Mouse (Mus musculus) limb, embryonic 11.5 days (tissue): Measurements from ENCODE around the gene Tpsab1. TPM values are rescaled to one million over a fixed set of nuclear protein-coding genes. Genes with fewer than 3 reads are reported as not detected.
A peak's percentile ranks its signal among the peaks of the same experiment; 100 is the strongest.

ENCODE experiments used
- ATAC-seq: fragments of 200-750 bp; cut with Nextera tagmentation; 2 replicates; pipeline ENCODE4 v1.8.0; 2017; ENCODE audit warnings: low read depth; ENCODE audit not compliant: insufficient number of reproducible peaks, low FRiP score, low TSS enrichment
- DNase-seq: peaks from one replicate; pipeline ENCODE4 v3.0.0-alpha.2; 2015; ENCODE audit warnings: low spot score
- H3K27ac ChIP-seq: fragments of 300-500 bp; sonication (generic); replicated peaks from 2 replicates; pipeline ENCODE4 v1.5.1; 2014; ENCODE audit warnings: low read depth, mild to moderate bottlenecking, low read length
- H3K27me3 ChIP-seq: fragments of 300-500 bp; sonication (generic); 2 replicates; pipeline ENCODE4 v1.6.1; 2014; ENCODE audit warnings: mild to moderate bottlenecking, low read length, mixed read lengths; ENCODE audit not compliant: control insufficient read depth, insufficient read depth
- H3K36me3 ChIP-seq: fragments of 300-500 bp; sonication (generic); 2 replicates; pipeline ENCODE4 v1.6.1; 2014; ENCODE audit warnings: mild to moderate bottlenecking, low read length, moderate library complexity, mixed read lengths; ENCODE audit not compliant: control insufficient read depth, insufficient read depth
- H3K4me1 ChIP-seq: fragments of 300-500 bp; sonication (generic); 2 replicates; pipeline ENCODE4 v1.6.1; 2014; ENCODE audit warnings: low read length, mixed read lengths; ENCODE audit not compliant: control insufficient read depth, insufficient read depth
- H3K4me2 ChIP-seq: fragments of 300-500 bp; sonication (generic); 2 replicates; pipeline ENCODE4 v1.6.1; 2014; ENCODE audit warnings: low read depth, mild to moderate bottlenecking, moderate library complexity; ENCODE audit not compliant: severe bottlenecking
- H3K4me3 ChIP-seq: fragments of 300-500 bp; sonication (generic); 2 replicates; pipeline ENCODE4 v1.5.1; 2014; ENCODE audit warnings: low read depth, low read length
- H3K9ac ChIP-seq: fragments of 300-500 bp; sonication (generic); 2 replicates; pipeline ENCODE4 v1.6.1; 2014; ENCODE audit warnings: mild to moderate bottlenecking, low read length
- H3K9me3 ChIP-seq: fragments of 300-500 bp; sonication (generic); 2 replicates; pipeline ENCODE4 v1.6.1; 2016; ENCODE audit warnings: low read length; ENCODE audit not compliant: control insufficient read depth
- WGBS: fragments of 180-500 bp; shearing (Covaris S2); extraction: QIAGEN DNeasy Blood & Tissue Kit; methylation state at CpG from one replicate; pipeline ENCODE4 v1.1.7; 2014; 5-methylcytosine and 5-hydroxymethylcytosine counted together
- polyA plus RNA-seq: library from polyadenylated mRNA; unstranded; fragments of >200 nt; fragmentation: Nextera tagmentation; extraction: Ambion mirVana; gene quantifications from 2 replicates; pipeline ENCODE4 v1.2.1, GENCODE M21; 2014

Gene Tpsab1
- polyA plus RNA-seq, 1 experiment from 2014 or later: not detected

DNA sequence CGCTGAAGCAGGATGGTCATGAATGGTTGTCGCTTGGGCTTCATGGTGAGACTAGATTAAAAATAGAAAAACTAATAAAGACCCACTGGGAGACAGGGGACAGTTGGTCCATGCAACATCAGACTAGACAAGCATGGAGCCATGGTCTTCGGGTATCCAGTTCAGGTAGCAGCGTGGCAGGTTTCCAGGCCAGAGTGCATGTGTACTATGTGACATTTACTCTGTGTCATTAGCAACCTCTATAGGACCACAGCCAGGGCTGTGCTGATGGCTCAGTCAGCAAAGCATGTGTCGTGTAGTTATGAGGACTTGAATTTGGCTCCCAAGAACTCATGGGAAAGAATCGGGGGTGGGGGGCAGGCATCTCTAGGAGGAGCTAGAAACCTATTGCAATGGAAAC, 5.4 kb downstream of the Tpsab1 start:
- Histone ChIP-seq H3K4me2 (no peak overlapping the region), H3K27ac (no peak overlapping the region), H3K9ac (no peak overlapping the region), H3K4me1 (no peaks in the 10 kb centered on the region), H3K36me3 (no peaks in the 10 kb centered on the region), H3K4me3 (no peak overlapping the region), H3K9me3 (no peaks in the 10 kb centered on the region), H3K27me3 (no peaks in the 10 kb centered on the region)
- WGBS: 87% methylated on average over 6 of the region's 6 CpGs
- no peak for ATAC-seq
- DNase-seq: no peak

DNA sequence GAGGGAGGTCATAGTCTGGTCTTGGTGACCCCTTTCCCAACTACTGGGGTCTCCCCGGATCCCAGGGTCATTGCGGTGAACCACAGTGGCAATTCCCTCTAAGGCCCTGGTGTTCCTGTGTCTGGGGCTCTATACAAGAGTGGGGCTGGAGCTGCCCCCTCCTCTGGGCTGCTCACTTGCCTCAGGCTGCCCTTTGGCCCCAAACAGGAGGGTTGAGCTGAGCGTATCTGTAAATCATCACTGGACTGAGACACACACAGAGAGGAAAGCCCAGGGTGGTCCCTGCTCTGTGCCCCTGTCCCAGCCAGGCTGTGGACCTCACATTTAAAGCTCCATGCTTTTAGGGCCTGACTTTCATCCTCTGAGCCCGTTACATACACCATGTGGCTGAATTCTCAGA, 7.1 kb downstream of the Tpsab1 start:
- ATAC-seq (no peak), DNase-seq (no peak)
- WGBS: 70% methylated on average over 4 of the region's 4 CpGs
- no peaks in the 10 kb centered on the region for H3K36me3 ChIP-seq
- H3K27me3 ChIP-seq: no peaks in the 10 kb centered on the region
- H3K4me1 ChIP-seq: no peaks in the 10 kb centered on the region
- H3K9me3 ChIP-seq: no peaks in the 10 kb centered on the region
- H3K9ac ChIP-seq: no peak overlapping the region
- no peak overlapping the region for H3K4me3 ChIP-seq
- H3K4me2 ChIP-seq: no peak overlapping the region
- H3K27ac ChIP-seq: no peak overlapping the region

DNA sequence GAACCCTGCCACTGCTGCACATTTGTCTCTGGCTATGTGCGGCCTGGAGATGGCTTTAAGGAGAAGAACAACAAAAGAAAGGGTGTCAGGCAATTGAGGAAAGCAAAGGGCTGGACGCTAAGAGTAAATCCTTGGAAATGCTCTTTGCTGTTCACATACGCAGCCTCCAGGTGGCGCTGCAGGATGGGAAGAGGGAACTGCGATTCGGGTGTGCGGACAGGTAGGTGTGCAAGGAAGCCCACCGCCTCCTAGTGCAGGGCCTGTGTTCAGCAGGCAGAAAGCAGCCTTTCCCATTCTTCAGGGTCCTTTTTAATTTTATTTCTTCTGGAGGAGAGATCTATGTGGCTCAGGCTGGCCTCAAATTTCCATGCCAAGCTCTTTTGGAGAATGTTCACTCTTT, 11.4 kb downstream of the Tpsab1 start:
- 3% methylated on average over 8 of the region's 8 CpGs for WGBS

DNA sequence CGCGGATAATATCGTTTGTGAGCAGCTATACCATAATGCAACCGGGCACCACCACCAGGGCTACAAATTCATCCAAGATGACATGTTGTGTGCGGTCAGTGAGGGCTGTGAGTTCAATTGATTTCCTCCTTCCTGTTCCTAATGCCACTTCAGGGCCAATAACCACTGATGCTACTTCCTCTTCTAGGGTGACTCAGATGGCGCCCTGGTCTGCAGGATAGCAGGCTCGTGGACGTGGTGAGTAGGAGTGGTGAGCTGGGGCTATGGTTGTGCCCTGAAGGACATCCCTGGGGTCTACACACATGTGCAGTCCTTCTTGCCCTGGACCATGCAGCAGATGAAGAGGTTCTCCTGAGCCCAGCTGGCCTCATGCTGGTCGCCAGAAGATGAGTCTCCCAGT, 13.0 kb downstream of the Tpsab1 start:
- H3K4me1 ChIP-seq: no peaks in the 10 kb centered on the region
- no peaks in the 10 kb centered on the region for H3K36me3 ChIP-seq
- ATAC-seq: no peak
- no peaks in the 10 kb centered on the region for H3K27me3 ChIP-seq
- H3K4me2 ChIP-seq: no peak overlapping the region
- no peak overlapping the region for H3K9ac ChIP-seq
- DNase-seq: no peak
- no peaks in the 10 kb centered on the region for H3K9me3 ChIP-seq
- H3K27ac ChIP-seq: no peak overlapping the region
- no peak overlapping the region for H3K4me3 ChIP-seq
- WGBS: 71% methylated on average over 9 of the region's 9 CpGs

More for the DNA sequence above, 11.4 kb downstream of the Tpsab1 start:
- Histone ChIP-seq H3K27me3 (no peaks in the 10 kb centered on the region), H3K36me3 (no peaks in the 10 kb centered on the region), H3K4me3 (no peak overlapping the region), H3K4me1 (no peaks in the 10 kb centered on the region), H3K4me2 (no peak overlapping the region), H3K9ac (no peak overlapping the region), H3K27ac (no peak overlapping the region), H3K9me3 (no peaks in the 10 kb centered on the region)
- ATAC-seq (no peak), DNase-seq (peak; percentile 91)

DNA sequence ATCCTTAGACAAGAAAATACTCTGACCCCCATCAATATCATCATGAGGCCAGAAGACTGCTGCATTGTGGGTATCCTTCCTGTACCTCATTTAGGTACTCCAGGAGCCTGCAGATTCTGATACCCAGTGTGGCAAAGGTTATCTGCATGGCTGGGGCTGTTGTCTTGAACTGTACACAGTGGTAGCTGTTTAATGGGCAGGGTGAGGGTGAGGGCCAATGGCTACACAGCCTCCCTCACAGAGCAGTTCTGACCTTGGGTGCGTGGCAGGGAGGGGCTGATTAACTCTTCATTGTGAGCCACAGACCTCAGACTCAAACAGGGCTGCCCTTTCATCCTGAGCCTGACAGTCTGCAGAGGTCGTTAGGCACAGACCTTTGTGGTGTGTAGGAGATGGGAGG, 22.4 kb downstream of the Tpsab1 start:
- ATAC-seq (no peak), DNase-seq (no peak)
- Histone ChIP-seq H3K36me3 (no peaks in the 10 kb centered on the region), H3K27ac (no peak overlapping the region), H3K9ac (no peak overlapping the region), H3K27me3 (no peaks in the 10 kb centered on the region), H3K9me3 (no peaks in the 10 kb centered on the region), H3K4me1 (no peaks in the 10 kb centered on the region), H3K4me3 (no peak overlapping the region), H3K4me2 (no peak overlapping the region)
- WGBS: 16% methylated on average over 2 of the region's 2 CpGs

DNA sequence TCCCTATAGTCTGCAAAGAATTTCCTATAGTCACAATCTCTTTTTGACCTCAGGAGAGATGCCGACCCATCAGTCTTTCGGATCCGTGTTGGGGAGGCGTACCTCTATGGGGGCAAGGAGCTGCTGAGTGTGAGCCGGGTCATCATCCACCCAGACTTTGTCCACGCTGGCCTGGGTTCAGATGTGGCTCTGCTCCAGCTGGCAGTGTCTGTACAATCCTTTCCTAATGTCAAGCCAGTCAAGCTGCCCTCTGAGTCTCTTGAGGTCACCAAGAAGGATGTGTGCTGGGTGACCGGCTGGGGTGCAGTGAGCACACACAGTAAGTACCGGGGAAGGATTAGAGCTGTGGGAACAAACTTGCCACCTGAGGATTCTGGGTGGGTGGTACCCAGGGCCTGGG, 24.5 kb downstream of the Tpsab1 start:
- no peak overlapping the region for H3K9ac ChIP-seq
- no peaks in the 10 kb centered on the region for H3K36me3 ChIP-seq
- H3K9me3 ChIP-seq: no peaks in the 10 kb centered on the region
- no peak overlapping the region for H3K27ac ChIP-seq
- WGBS: 91% methylated on average over 8 of the region's 8 CpGs
- H3K4me1 ChIP-seq: no peaks in the 10 kb centered on the region
- ATAC-seq (no peak), DNase-seq (no peak)
- H3K4me2 ChIP-seq: no peak overlapping the region
- no peak overlapping the region for H3K4me3 ChIP-seq
- H3K27me3 ChIP-seq: no peaks in the 10 kb centered on the region

DNA sequence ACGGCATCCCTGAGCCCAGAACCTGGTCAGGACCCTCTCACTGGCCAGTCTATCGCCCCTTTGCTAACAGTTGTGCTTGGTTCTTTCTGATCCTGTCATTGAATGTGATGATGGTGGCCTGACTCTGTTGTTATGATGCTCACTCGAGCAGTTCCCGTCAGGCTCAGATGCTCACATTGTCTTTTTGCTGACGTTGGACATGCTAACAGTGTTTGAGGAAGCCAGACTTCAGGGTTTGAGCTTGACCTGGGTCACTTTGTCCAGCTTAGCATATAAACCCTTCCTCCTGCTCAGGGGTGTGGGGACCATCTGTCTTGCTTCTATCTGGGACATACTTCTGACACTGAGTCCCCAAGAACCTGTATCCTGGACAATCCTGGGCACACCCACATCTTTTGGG, 27.0 kb downstream of the Tpsab1 start, which contains the start of gene Prss29:
Prss29 (plus strand) TSS at position 301 of the 400 bp plus-strand sequence.
- Histone ChIP-seq H3K27ac (no peak within 1 kb of the TSS), H3K4me3 (no peak within 1 kb of the TSS), H3K4me1 (no peaks in the 10 kb centered on the region), H3K27me3 (no peaks in the 10 kb centered on the region), H3K36me3 (no peaks in the 10 kb centered on the region), H3K4me2 (no peak within 1 kb of the TSS), H3K9ac (no peak within 1 kb of the TSS), H3K9me3 (no peaks in the 10 kb centered on the region)
- DNase-seq (no peak), ATAC-seq (no peak)
- 77% methylated on average over 5 of the region's 5 CpGs for WGBS

DNA sequence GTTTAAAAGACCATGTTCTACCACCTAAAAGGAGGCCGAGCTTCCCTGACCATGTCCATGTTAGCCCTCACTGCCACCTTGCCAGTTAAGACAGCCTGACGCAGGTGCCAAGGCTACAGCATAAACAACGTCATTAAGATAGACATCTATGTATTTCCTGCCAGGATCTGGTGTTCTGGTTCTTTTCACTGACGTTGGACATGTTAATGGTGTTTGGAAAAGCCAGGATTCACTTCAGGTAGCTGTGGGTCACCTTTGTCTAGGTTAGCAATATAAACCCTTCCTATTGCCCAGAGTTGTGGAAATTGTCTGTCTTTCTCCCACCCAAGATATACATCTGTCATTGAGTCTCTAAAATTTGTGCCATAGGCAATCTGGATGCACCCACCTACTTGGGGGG, 37.0 kb downstream of the Tpsab1 start, which contains the start of gene Prss28:
Prss28 (plus strand) TSS at position 301 of the 400 bp plus-strand sequence.
- Histone ChIP-seq H3K9ac (no peak within 1 kb of the TSS), H3K9me3 (no peaks in the 10 kb centered on the region), H3K36me3 (no peaks in the 10 kb centered on the region), H3K4me3 (no peak within 1 kb of the TSS), H3K27ac (no peak within 1 kb of the TSS), H3K27me3 (no peaks in the 10 kb centered on the region), H3K4me1 (no peaks in the 10 kb centered on the region), H3K4me2 (no peak within 1 kb of the TSS)
- 63% methylated on average over 4 of the region's 4 CpGs for WGBS
- DNase-seq (no peak), ATAC-seq (no peak)

DNA sequence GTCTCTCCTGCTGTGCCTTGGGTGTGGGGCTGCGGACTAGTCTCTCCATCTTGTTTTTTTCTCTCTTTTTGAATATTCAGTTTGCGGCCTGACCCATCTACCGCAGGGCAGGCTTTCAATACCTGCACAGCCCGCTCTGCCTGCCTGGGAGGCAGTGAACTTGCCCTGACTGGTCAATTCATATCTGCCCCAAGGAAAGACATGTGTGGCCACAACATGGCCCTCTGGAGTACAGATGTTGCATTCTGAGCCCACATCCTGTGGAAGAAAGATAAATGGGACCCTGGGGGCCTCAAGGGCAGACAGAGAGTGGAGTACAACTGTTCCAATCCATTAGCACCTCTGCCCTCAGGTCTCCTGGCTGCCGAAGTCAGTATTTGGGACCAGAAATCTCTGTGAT, 47.3 kb downstream of the Tpsab1 start, which contains the start of gene Prss34:
Prss34 (plus strand) TSS at position 301 of the 400 bp plus-strand sequence.
- no peaks in the 10 kb centered on the region for H3K36me3 ChIP-seq
- no peaks in the 10 kb centered on the region for H3K9me3 ChIP-seq
- H3K4me2 ChIP-seq: no peak within 1 kb of the TSS
- ATAC-seq: no peak
- H3K4me1 ChIP-seq: no peaks in the 10 kb centered on the region
- DNase-seq: no peak
- H3K9ac ChIP-seq: no peak within 1 kb of the TSS
- H3K27me3 ChIP-seq: no peaks in the 10 kb centered on the region
- no peak within 1 kb of the TSS for H3K4me3 ChIP-seq
- WGBS: 79% methylated on average over 5 of the region's 5 CpGs
- no peak within 1 kb of the TSS for H3K27ac ChIP-seq
